Comparison of ENCODE assay signal across 8 mouse cellular contexts in genomic region chr5:35728957-35729460, GRCm38 (mm10). TPM values are rescaled to one million over a fixed set of nuclear protein-coding genes. Genes with fewer than 3 reads are reported as not detected.
A peak's percentile ranks its signal among the peaks of the same experiment; 100 is the strongest.
DNase-seq lines count a peak whose midpoint lies in the region; ATAC-seq and TF ChIP-seq lines count a peak whose summit lies in the region.

No protein-coding gene starts in this region.

- peak overlapping the region; percentile 56 for H3K4me3 ChIP-seq in kidney, adult 2 months (ENCODE audit: insufficient read depth, low read depth, low read length)
- H3K4me3 ChIP-seq in limb, embryonic 14.5 days (replicated peaks; ENCODE audit: low read length): 0 out of 2 replicates have a peak overlapping the region, but pooled peaks have one; percentile 5
- H3K4me3 ChIP-seq in midbrain, embryonic 16.5 days (ENCODE audit: low read depth, low read length): no peak overlapping the region
- peak overlapping the region; percentile 6; the same call in 1 of the 2 replicates for H3K4me3 ChIP-seq in stomach, postnatal 0 days (ENCODE audit: low read depth, low read length)

- peaks cover 65% of the 10 kb centered on the region for H3K4me1 ChIP-seq in kidney, adult 2 months (ENCODE audit: control insufficient read depth, insufficient read depth, low read length)
- 0 out of 2 replicates have a peak, but pooled peaks cover 3% of the 10 kb centered on the region for H3K4me1 ChIP-seq in limb, embryonic 14.5 days (ENCODE audit: control insufficient read depth, insufficient read depth, low read length)
- H3K4me1 ChIP-seq in midbrain, embryonic 16.5 days (ENCODE audit: control insufficient read depth, insufficient read depth, low read length): no peaks in the 10 kb centered on the region
- H3K4me1 ChIP-seq in stomach, postnatal 0 days (replicated peaks; ENCODE audit: control insufficient read depth, insufficient read depth): no peaks in the 10 kb centered on the region

- no peaks in the 10 kb centered on the region for H3K9me3 ChIP-seq in limb, embryonic 14.5 days (ENCODE audit: control insufficient read depth, low read length)
- no peaks in the 10 kb centered on the region for H3K9me3 ChIP-seq in midbrain, embryonic 16.5 days (replicated peaks; ENCODE audit: control insufficient read depth, low read length, poor library complexity, severe bottlenecking)
- H3K9me3 ChIP-seq in stomach, postnatal 0 days (ENCODE audit: control insufficient read depth, low read length): no peaks in the 10 kb centered on the region

- TF ChIP-seq CTCF in kidney, adult 2 months (conservative IDR thresholded peaks at IDR 0.05; ENCODE audit: insufficient read depth, insufficient read length, low read depth, low read length): no peak
- TF ChIP-seq CTCF in stomach, postnatal 0 days (IDR thresholded peaks at IDR 0.05; ENCODE audit: low read depth): peak; percentile 33; the same call in 1 of the 2 replicates

- H3K27ac ChIP-seq in kidney, adult 2 months (ENCODE audit: insufficient read depth, low read depth, low read length): peak overlapping the region; percentile 91
- H3K27ac ChIP-seq in limb, embryonic 14.5 days (replicated peaks; ENCODE audit: low read depth, low read length): peak overlapping the region; percentile 55
- peak overlapping the region; percentile 43; the same call in 1 of the 2 replicates for H3K27ac ChIP-seq in midbrain, embryonic 16.5 days (ENCODE audit: low read length)
- peak overlapping the region; percentile 76 for H3K27ac ChIP-seq in stomach, postnatal 0 days (replicated peaks)

- DNase-seq in retina, postnatal 1 day: peak; percentile 14
- DNase-seq in retina, embryonic 14.5 days (ENCODE audit: low spot score): no peak
- peak; percentile 56 for DNase-seq in embryo, embryonic 10 days (ENCODE audit: low spot score)
- DNase-seq in heart, adult 9 months (ENCODE audit: low spot score in 2 of 2): peak; percentile 82 to 89
- peak; percentile 99 for DNase-seq in kidney, adult 2 months
- peak; percentile 26 for DNase-seq in limb, embryonic 14.5 days (ENCODE audit: low spot score)
- DNase-seq in stomach, postnatal 0 days (ENCODE audit: low spot score): peak; percentile 64

- peak overlapping the region; percentile 25; the same call in 1 of the 2 replicates for H3K9ac ChIP-seq in limb, embryonic 14.5 days (ENCODE audit: low read depth, low read length, severe bottlenecking)
- no peak overlapping the region for H3K9ac ChIP-seq in midbrain, embryonic 16.5 days (ENCODE audit: low read depth, low read length)
- no peak overlapping the region for H3K9ac ChIP-seq in stomach, postnatal 0 days (ENCODE audit: low read length)

- 2% methylated on average over 11 of the region's 11 CpGs for WGBS in kidney, adult 2 months
- whole genome bisulfite sequencing in limb, embryonic 14.5 days: 31% methylated on average over 11 of the region's 11 CpGs
- 68% methylated on average over 11 of the region's 11 CpGs for whole genome bisulfite sequencing in midbrain, embryonic 16.5 days
- WGBS in stomach, postnatal 0 days: 35% methylated on average over 11 of the region's 11 CpGs

- TF ChIP-seq EP300 in stomach, postnatal 0 days (optimal IDR thresholded peaks at IDR 0.05): no peak

- no peaks in the 10 kb centered on the region for H3K27me3 ChIP-seq in kidney, adult 2 months (replicated peaks; ENCODE audit: control insufficient read depth, insufficient read depth, low read length)
- no peaks in the 10 kb centered on the region for H3K27me3 ChIP-seq in limb, embryonic 14.5 days (ENCODE audit: control insufficient read depth, insufficient read depth, low read length)
- no peaks in the 10 kb centered on the region for H3K27me3 ChIP-seq in midbrain, embryonic 16.5 days (ENCODE audit: control insufficient read depth, insufficient read depth, low read depth, low read length)
- no peaks in the 10 kb centered on the region for H3K27me3 ChIP-seq in stomach, postnatal 0 days (ENCODE audit: control insufficient read depth, insufficient read depth, low read length)

- no peak overlapping the region for H3K4me2 ChIP-seq in limb, embryonic 14.5 days (replicated peaks; ENCODE audit: low read depth, low read length, severe bottlenecking)
- no peak overlapping the region for H3K4me2 ChIP-seq in midbrain, embryonic 16.5 days (ENCODE audit: low read length)
- peak overlapping the region; percentile 25; the same call in 1 of the 2 replicates for H3K4me2 ChIP-seq in stomach, postnatal 0 days (replicated peaks; ENCODE audit: low read depth)

- TF ChIP-seq POLR2A in kidney, adult 2 months (IDR thresholded peaks at IDR 0.05; ENCODE audit: low read depth, low read length): peak; percentile 67
- TF ChIP-seq POLR2A in limb, embryonic 14.5 days (IDR thresholded peaks at IDR 0.05; ENCODE audit: borderline replicate concordance, extremely low read depth, insufficient read depth, insufficient read length): no peak

- peak; percentile 50; the same call in 1 of the 2 replicates for ATAC-seq in limb, embryonic 14.5 days (ENCODE audit: low FRiP score, low read depth)
- no peak for ATAC-seq in midbrain, embryonic 16.5 days
- ATAC-seq in stomach, postnatal 0 days (ENCODE audit: low FRiP score, low TSS enrichment): peak; percentile 87

- no peaks in the 10 kb centered on the region for H3K36me3 ChIP-seq in kidney, adult 2 months (ENCODE audit: control insufficient read depth, insufficient read depth, low read length)
- no peaks in the 10 kb centered on the region for H3K36me3 ChIP-seq in limb, embryonic 14.5 days (ENCODE audit: control insufficient read depth, insufficient read depth, low read length)
- no peaks in the 10 kb centered on the region for H3K36me3 ChIP-seq in midbrain, embryonic 16.5 days (ENCODE audit: control insufficient read depth, insufficient read depth, low read length)
- H3K36me3 ChIP-seq in stomach, postnatal 0 days (ENCODE audit: control insufficient read depth, insufficient read depth, low read length): no peaks in the 10 kb centered on the region

RNA-seq across cellular contexts. Expression of gene Sh3tc1, which starts 10.8 kb away (rescaled TPM):
- polyA plus RNA-seq in kidney, adult 2 months (2012; rRNA removed): 35.1 and 40.1 TPM in 2 replicates
- 2.9 and 3.5 TPM in 2 replicates for polyA plus RNA-seq in limb, embryonic 14.5 days (2012; rRNA removed)
- 4.6 and 5.2 TPM in 2 replicates for polyA plus RNA-seq in limb, embryonic 14.5 days (2014; fragmentation: Nextera tagmentation; extraction: Ambion mirVana)
- polyA plus RNA-seq in midbrain, embryonic 16.5 days (2015; fragmentation: Nextera tagmentation; extraction: Ambion mirVana): 1.8 and 3.2 TPM in 2 replicates
- 2.8 and 3.2 TPM in 2 replicates for polyA plus RNA-seq in stomach, postnatal 0 days (2015; fragmentation: Nextera tagmentation; extraction: Ambion mirVana)

RNA-seq across cellular contexts. Expression of gene Ablim2, which starts 28.7 kb away (rescaled TPM):
- 5.8 and 7.5 TPM in 2 replicates for polyA plus RNA-seq in kidney, adult 2 months (2012; rRNA removed)
- 3.8 and 4.7 TPM in 2 replicates for polyA plus RNA-seq in limb, embryonic 14.5 days (2012; rRNA removed)
- 1.8 and 1.9 TPM in 2 replicates for polyA plus RNA-seq in limb, embryonic 14.5 days (2014; fragmentation: Nextera tagmentation; extraction: Ambion mirVana)
- 29.4 and 36.2 TPM in 2 replicates for polyA plus RNA-seq in midbrain, embryonic 16.5 days (2015; fragmentation: Nextera tagmentation; extraction: Ambion mirVana)
- polyA plus RNA-seq in stomach, postnatal 0 days (2015; fragmentation: Nextera tagmentation; extraction: Ambion mirVana): 1.3 and 1.5 TPM in 2 replicates

RNA-seq across cellular contexts. Expression of gene Htra3, which starts 49.4 kb away (rescaled TPM):
- polyA plus RNA-seq in kidney, adult 2 months (2012; rRNA removed): 9.8 and 12.4 TPM in 2 replicates
- polyA plus RNA-seq in limb, embryonic 14.5 days (2012; rRNA removed): 48.8 and 73.1 TPM in 2 replicates
- polyA plus RNA-seq in limb, embryonic 14.5 days (2014; fragmentation: Nextera tagmentation; extraction: Ambion mirVana): 49.2 and 59.2 TPM in 2 replicates
- polyA plus RNA-seq in midbrain, embryonic 16.5 days (2015; fragmentation: Nextera tagmentation; extraction: Ambion mirVana): 15.1 and 15.7 TPM in 2 replicates
- 39.4 and 47.5 TPM in 2 replicates for polyA plus RNA-seq in stomach, postnatal 0 days (2015; fragmentation: Nextera tagmentation; extraction: Ambion mirVana)
